Mouse (Mus musculus) myocyte (in vitro differentiated cells): ENCODE data around the gene Btk.

Experiments
- MYOG ChIP-seq, 3 experiments: IDR thresholded peaks; one replicate each; pipeline ENCODE4 v1.6.1; 2011; ENCODE audit warnings: control low read depth in 2 of 3, low read depth in 2 of 3, mild to moderate bottlenecking in 2 of 3; ENCODE audit not compliant: insufficient read length in 2 of 3, control insufficient read depth in 1 of 3, insufficient read depth in 1 of 3
- POLR2A ChIP-seq: IDR thresholded peaks from one replicate; pipeline ENCODE4 v1.6.1; 2011; ENCODE audit warnings: low read depth, mild to moderate bottlenecking, control low read depth, moderate library complexity; ENCODE audit not compliant: insufficient read length
- POLR2AphosphoS2 ChIP-seq: IDR thresholded peaks from one replicate; pipeline ENCODE4 v1.6.1; 2011; ENCODE audit warnings: low read depth, control low read depth; ENCODE audit not compliant: insufficient read length
- SRF ChIP-seq: IDR thresholded peaks from one replicate; pipeline ENCODE4 v1.6.1; 2011; ENCODE audit warnings: low read depth; ENCODE audit not compliant: control insufficient read depth, insufficient read length

DNA sequence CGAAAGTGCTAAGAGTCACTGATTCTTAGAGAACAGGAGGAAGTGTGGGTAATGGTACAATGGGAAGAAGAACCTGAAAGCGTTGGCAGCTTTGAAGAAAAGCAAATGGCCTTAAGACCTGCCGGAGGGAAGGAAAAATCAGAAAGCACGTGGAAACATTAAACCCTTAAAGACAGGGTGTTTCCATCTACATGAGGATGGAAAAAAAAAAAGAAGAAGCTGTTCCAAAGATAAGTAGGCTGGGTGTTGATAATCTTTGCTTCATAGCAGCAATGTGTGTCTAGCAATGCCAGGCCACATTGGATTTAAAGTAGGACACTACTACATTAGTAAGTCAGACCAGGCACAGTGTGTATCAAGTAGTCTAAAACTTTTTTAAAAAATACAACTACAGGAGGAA, 58.1 kb downstream of the Btk start:
- TF ChIP-seq POLR2A (no peak), MYOG (IDR thresholded peaks at IDR 0.05; ENCODE audit: control insufficient read depth in 1 of 3, insufficient read depth in 1 of 3, insufficient read length in 2 of 3, low read depth in 2 of 3) (no peak), POLR2AphosphoS2 (no peak), SRF (no peak)
